Mouse (Mus musculus): ENCODE results near the gene Fbxo46.

Fbxo46 gene

GRCm38 (mm10) chr7:19093537-19094385 is 25.9 kb upstream of the Fbxo46 start:
- DNase-seq: peak; percentile 98

GRCm38 (mm10) chr7:19094471-19094825 is 25.2 kb upstream of the Fbxo46 start, which contains the start of gene Six5:
Gene Six5 (plus strand): TSS chr7:19094594.
- DNase-seq: peak; percentile 43

- DNase-seq: peak; percentile 51
Measured at GRCm38 (mm10) chr7:19094826-19095750, 24.6 kb upstream of the Fbxo46 start.

GRCm38 (mm10) chr7:19095751-19096110 is 23.9 kb upstream of the Fbxo46 start:
- DNase-seq: peak; percentile 65

GRCm38 (mm10) chr7:19096421-19096976 is 23.2 kb upstream of the Fbxo46 start:
- DNase-seq: no peak

GRCm38 (mm10) chr7:19097217-19097616 is 22.4 kb upstream of the Fbxo46 start:
- DNase-seq: no peak

- DNase-seq: no peak
Measured at GRCm38 (mm10) chr7:19097863-19098262, 21.8 kb upstream of the Fbxo46 start.

GRCm38 (mm10) chr7:19098811-19099210 is 20.8 kb upstream of the Fbxo46 start:
- DNase-seq: no peak

GRCm38 (mm10) chr7:19100290-19100689 is 19.4 kb upstream of the Fbxo46 start:
- DNase-seq: no peak

- no peak for DNase-seq
Measured at GRCm38 (mm10) chr7:19103741-19104140, 15.9 kb upstream of the Fbxo46 start.

GRCm38 (mm10) chr7:19104486-19104885 is 15.2 kb upstream of the Fbxo46 start:
- no peak for DNase-seq

- DNase-seq: no peak
Measured at GRCm38 (mm10) chr7:19107436-19107835, 12.2 kb upstream of the Fbxo46 start.

GRCm38 (mm10) chr7:19109565-19109964 is 10.1 kb upstream of the Fbxo46 start:
- no peak for DNase-seq

GRCm38 (mm10) chr7:19118028-19118771 is 1.5 kb upstream of the Fbxo46 start, which contains the start of gene Gm4969:
Gene Gm4969 (minus strand): TSS chr7:19118368.
- peak; percentile 47 for DNase-seq

GRCm38 (mm10) chr7:19119083-19119482 is 576 bp upstream of the Fbxo46 start:
- DNase-seq: peak; percentile 11

GRCm38 (mm10) chr7:19121686-19122085 is 2.0 kb downstream of the Fbxo46 start:
- DNase-seq: no peak

GRCm38 (mm10) chr7:19124713-19125112 is 5.1 kb downstream of the Fbxo46 start:
- DNase-seq: no peak

- no peak for DNase-seq
Measured at GRCm38 (mm10) chr7:19127744-19128143, 8.1 kb downstream of the Fbxo46 start.

- DNase-seq: no peak
Measured at GRCm38 (mm10) chr7:19129396-19129795, 9.7 kb downstream of the Fbxo46 start.

- DNase-seq: peak; percentile 23
Measured at GRCm38 (mm10) chr7:19130657-19131056, 11.0 kb downstream of the Fbxo46 start.

- DNase-seq: peak; percentile 99
Measured at GRCm38 (mm10) chr7:19131324-19131848, 11.7 kb downstream of the Fbxo46 start.

GRCm38 (mm10) chr7:19136168-19136567 is 16.5 kb downstream of the Fbxo46 start:
- no peak for DNase-seq
